Mouse (Mus musculus): ENCODE data around the gene Fbxl15. TPM values are rescaled to one million over a fixed set of nuclear protein-coding genes. Genes with fewer than 3 reads are reported as not detected.
A peak's percentile ranks its signal among the peaks of the same experiment; 100 is the strongest.

Fbxl15 gene
- polyA plus RNA-seq, 1 experiment from 2014 or later = 55.6 TPM

DNA sequence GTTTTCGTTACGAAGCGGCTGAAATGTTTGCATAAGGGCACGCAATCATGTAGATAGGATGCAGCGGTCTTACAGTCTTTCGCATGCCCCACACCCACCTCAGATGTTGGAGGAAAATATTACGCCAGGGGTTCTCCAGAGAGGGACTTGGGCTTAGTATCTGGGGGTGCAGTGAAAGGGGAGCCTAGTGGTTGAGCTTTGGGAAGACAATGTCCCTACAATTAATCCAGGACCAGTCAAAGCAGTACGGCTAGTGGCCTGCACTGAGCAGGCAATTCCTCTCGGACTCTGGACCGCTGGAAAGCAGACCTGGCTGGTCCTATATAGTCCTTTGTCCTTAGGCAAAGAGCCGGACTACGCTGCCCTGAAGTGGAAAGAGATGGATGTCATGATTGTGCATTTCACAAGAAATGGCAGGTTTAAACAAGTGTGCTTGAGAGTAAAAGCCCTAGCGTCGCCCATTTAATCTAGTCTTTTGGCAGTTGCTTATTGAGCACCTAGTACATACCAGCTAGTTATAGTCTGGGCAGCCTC, 386 bp upstream of the Fbxl15 start:
- H3K4me1 ChIP-seq (ENCODE audit: control insufficient read depth, insufficient read depth, low read depth, low read length) = peaks cover 48% of the 10 kb centered on the region
- ATAC-seq = no peak

DNA sequence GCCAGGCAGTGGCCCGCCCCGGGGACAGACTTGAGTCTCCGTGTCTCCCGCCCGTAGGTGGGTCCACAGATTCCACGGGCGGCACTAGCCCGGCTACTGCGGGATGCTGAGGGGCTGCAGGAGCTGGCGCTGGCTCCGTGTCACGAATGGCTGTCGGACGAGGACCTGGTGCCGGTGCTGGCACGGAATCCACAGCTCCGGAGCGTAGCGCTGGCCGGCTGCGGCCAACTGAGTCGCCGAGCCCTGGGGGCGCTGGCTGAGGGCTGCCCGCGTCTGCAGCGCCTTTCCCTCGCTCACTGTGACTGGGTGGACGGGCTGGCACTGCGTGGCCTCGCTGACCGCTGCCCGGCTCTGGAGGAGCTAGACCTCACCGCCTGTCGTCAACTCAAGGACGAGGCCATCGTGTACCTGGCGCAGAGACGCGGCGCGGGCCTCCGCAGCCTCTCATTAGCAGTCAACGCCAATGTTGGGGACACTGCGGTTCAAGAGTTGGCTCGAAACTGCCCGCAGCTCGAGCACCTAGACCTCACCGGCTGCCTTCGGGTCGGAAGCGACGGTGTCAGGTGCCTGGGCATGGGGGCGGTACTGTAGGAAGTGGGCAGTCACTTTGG, 1.2 kb downstream of the Fbxl15 start:
- Histone ChIP-seq H3K4me1 (ENCODE audit: control insufficient read depth, insufficient read depth, low read depth, low read length) (peaks cover 33% of the 10 kb centered on the region), H3K27me3 (replicated peaks; ENCODE audit: control insufficient read depth, insufficient read depth, low read length) (no peaks in the 10 kb centered on the region), H3K27ac (ENCODE audit: low read depth, low read length) (peak overlapping the region; percentile 95), H3K4me2 (ENCODE audit: low read length) (peak overlapping the region; percentile 92), H3K9ac (ENCODE audit: low read depth, low read length) (peak overlapping the region; percentile 75), H3K4me3 (ENCODE audit: low read length) (peak overlapping the region; percentile 59), H3K36me3 (ENCODE audit: control insufficient read depth, insufficient read depth, low read length) (peaks cover 20% of the 10 kb centered on the region), H3K9me3 (ENCODE audit: control insufficient read depth, low read length) (no peaks in the 10 kb centered on the region)
- ATAC-seq = no peak
- 1% methylated on average over 51 of the region's 54 CpGs for WGBS

More for the DNA sequence above, 386 bp upstream of the Fbxl15 start:
- no peaks in the 10 kb centered on the region for H3K27me3 ChIP-seq (replicated peaks; ENCODE audit: control insufficient read depth, insufficient read depth, low read length)
- H3K9ac ChIP-seq (ENCODE audit: low read depth, low read length) = peak overlapping the region; percentile 76
- peaks cover 22% of the 10 kb centered on the region for H3K36me3 ChIP-seq (ENCODE audit: control insufficient read depth, insufficient read depth, low read length)
- 24% methylated on average over 14 of the region's 14 CpGs for WGBS
- H3K9me3 ChIP-seq (ENCODE audit: control insufficient read depth, low read length) = no peaks in the 10 kb centered on the region
- peak overlapping the region; percentile 92 for H3K4me2 ChIP-seq (ENCODE audit: low read length)
- H3K27ac ChIP-seq (ENCODE audit: low read depth, low read length) = peak overlapping the region; percentile 95
- H3K4me3 ChIP-seq (ENCODE audit: low read length) = peak overlapping the region; percentile 59

DNA sequence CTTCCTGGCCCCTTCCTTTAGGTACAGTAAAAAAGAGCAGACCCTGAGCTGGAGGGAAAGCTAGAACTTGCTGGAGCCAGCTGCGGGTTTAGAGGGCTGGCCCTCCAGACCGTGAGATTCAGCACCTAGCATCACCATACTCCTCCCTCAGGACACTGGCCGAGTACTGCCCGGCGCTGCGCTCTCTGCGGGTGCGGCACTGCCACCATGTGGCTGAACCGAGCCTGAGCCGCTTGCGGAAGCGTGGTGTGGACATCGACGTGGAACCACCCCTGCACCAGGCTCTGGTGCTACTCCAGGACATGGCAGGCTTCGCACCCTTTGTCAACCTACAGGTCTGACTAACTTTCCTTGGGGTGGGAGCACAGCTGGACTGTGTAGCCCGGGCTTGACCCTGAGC, 2.0 kb downstream of the Fbxl15 start:
- Histone ChIP-seq H3K27ac (ENCODE audit: low read depth, low read length) (no peak overlapping the region), H3K9ac (ENCODE audit: low read depth, low read length) (peak overlapping the region; percentile 41; the same call in 1 of the 2 replicates), H3K4me2 (ENCODE audit: low read length) (peak overlapping the region; percentile 92), H3K36me3 (ENCODE audit: control insufficient read depth, insufficient read depth, low read length) (peaks cover 20% of the 10 kb centered on the region), H3K4me3 (ENCODE audit: low read length) (peak overlapping the region; percentile 19; the same call in 1 of the 2 replicates), H3K27me3 (replicated peaks; ENCODE audit: control insufficient read depth, insufficient read depth, low read length) (no peaks in the 10 kb centered on the region), H3K4me1 (ENCODE audit: control insufficient read depth, insufficient read depth, low read depth, low read length) (peaks cover 25% of the 10 kb centered on the region), H3K9me3 (ENCODE audit: control insufficient read depth, low read length) (no peaks in the 10 kb centered on the region)
- 7% methylated on average over 16 of the region's 16 CpGs for WGBS
- no peak for ATAC-seq

DNA sequence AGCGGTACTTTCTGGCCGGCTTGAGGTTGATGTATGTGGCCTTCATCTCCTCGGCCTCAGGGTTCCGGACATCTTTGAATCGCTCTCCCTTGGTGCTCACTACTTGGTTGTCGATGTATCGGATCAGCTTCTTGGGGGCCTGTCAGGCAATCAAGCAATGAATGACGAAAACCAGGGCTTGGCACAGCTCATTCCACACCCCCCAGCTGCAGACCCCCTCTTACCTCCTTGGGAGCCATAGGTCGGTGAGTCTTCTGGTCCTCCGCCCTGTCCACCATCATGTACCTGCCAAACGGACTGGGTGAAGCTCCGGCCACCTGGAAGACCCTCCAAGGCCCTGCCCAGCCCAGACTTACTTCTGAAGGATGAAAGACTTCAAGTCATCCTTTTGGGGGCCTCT, 2.7 kb downstream of the Fbxl15 start:
- no peak for ATAC-seq
- WGBS = 94% methylated on average over 12 of the region's 12 CpGs

GRCm38 (mm10) chr19:46331326-46331725, 3.3 kb downstream of the Fbxl15 start:
- no peaks in the 10 kb centered on the region for H3K27me3 ChIP-seq (replicated peaks; ENCODE audit: control insufficient read depth, insufficient read depth, low read length)
- no peak for ATAC-seq
- no peak overlapping the region for H3K4me3 ChIP-seq (ENCODE audit: low read length)
- H3K9me3 ChIP-seq (ENCODE audit: control insufficient read depth, low read length) = no peaks in the 10 kb centered on the region
- no peak overlapping the region for H3K9ac ChIP-seq (ENCODE audit: low read depth, low read length)
- WGBS = 89% methylated on average over 14 of the region's 14 CpGs
- peaks cover 20% of the 10 kb centered on the region for H3K36me3 ChIP-seq (ENCODE audit: control insufficient read depth, insufficient read depth, low read length)
- H3K4me1 ChIP-seq (ENCODE audit: control insufficient read depth, insufficient read depth, low read depth, low read length) = peaks cover 20% of the 10 kb centered on the region
- H3K27ac ChIP-seq (ENCODE audit: low read depth, low read length) = no peak overlapping the region
- H3K4me2 ChIP-seq (ENCODE audit: low read length) = no peak overlapping the region

More for the DNA sequence above, 2.7 kb downstream of the Fbxl15 start:
- no peaks in the 10 kb centered on the region for H3K27me3 ChIP-seq (replicated peaks; ENCODE audit: control insufficient read depth, insufficient read depth, low read length)
- peaks cover 20% of the 10 kb centered on the region for H3K36me3 ChIP-seq (ENCODE audit: control insufficient read depth, insufficient read depth, low read length)
- no peak overlapping the region for H3K4me2 ChIP-seq (ENCODE audit: low read length)
- peaks cover 20% of the 10 kb centered on the region for H3K4me1 ChIP-seq (ENCODE audit: control insufficient read depth, insufficient read depth, low read depth, low read length)
- H3K9me3 ChIP-seq (ENCODE audit: control insufficient read depth, low read length) = no peaks in the 10 kb centered on the region
- no peak overlapping the region for H3K9ac ChIP-seq (ENCODE audit: low read depth, low read length)
- no peak overlapping the region for H3K27ac ChIP-seq (ENCODE audit: low read depth, low read length)
- no peak overlapping the region for H3K4me3 ChIP-seq (ENCODE audit: low read length)

DNA sequence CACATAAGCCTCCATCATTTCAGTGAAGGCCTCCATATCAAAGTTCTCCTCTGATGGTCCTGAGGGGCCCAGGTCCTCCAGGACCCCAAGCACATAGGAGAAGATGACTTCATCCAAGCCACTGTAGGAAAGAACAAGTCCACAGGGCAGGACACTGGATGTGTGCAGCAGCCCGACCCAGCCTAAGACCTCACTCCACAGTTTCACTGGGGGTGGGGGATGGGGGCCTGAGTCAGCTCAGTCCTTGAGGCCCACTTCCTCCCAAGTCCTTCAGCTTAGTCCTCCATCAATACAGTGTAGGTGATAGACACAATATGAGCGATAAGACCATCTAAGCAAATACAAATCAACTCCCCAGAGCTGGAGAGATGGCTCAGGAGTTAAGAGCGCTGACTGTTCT, 4.0 kb downstream of the Fbxl15 start:
- Histone ChIP-seq H3K36me3 (ENCODE audit: control insufficient read depth, insufficient read depth, low read length) (peaks cover 20% of the 10 kb centered on the region), H3K9ac (ENCODE audit: low read depth, low read length) (no peak overlapping the region), H3K4me2 (ENCODE audit: low read length) (no peak overlapping the region), H3K27me3 (replicated peaks; ENCODE audit: control insufficient read depth, insufficient read depth, low read length) (no peaks in the 10 kb centered on the region), H3K4me3 (ENCODE audit: low read length) (no peak overlapping the region), H3K4me1 (ENCODE audit: control insufficient read depth, insufficient read depth, low read depth, low read length) (peaks cover 20% of the 10 kb centered on the region), H3K9me3 (ENCODE audit: control insufficient read depth, low read length) (no peaks in the 10 kb centered on the region), H3K27ac (ENCODE audit: low read depth, low read length) (no peak overlapping the region)
- ATAC-seq = no peak
- 96% methylated on average over 3 of the region's 3 CpGs for WGBS

DNA sequence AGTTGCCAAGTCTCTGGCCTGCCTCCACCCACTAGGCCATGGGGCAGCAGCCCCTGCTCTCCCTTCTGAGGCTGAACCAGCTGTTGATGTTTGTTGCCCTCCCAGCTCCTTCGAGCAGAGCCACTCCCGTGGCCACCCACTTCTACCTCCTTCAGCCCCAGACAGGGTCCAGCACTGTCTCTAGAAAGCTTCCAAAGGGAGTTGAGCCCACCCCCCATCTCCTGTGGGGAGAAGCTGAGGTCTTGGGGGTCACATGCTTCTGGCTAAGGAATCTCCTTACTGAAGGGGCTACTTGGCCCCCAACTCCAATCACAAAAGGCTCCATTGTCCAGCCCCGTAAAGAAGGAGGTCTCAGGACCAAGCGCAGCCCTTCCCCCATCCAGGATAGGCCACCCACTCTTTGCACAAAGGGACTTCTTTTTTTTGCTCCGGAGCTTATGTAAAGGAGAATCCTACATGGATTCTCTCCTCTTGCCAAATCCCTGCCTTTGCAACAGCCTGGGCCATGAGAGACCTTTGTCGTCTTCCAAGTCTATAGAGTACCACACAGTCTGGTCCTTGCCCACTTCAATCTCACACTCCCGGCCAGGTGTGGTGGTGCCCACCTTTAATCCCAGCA, 4.8 kb downstream of the Fbxl15 start:
- Histone ChIP-seq H3K4me2 (ENCODE audit: low read length) (no peak overlapping the region), H3K27ac (ENCODE audit: low read depth, low read length) (no peak overlapping the region), H3K4me3 (ENCODE audit: low read length) (no peak overlapping the region), H3K36me3 (ENCODE audit: control insufficient read depth, insufficient read depth, low read length) (peaks cover 20% of the 10 kb centered on the region), H3K4me1 (ENCODE audit: control insufficient read depth, insufficient read depth, low read depth, low read length) (peaks cover 21% of the 10 kb centered on the region), H3K9me3 (ENCODE audit: control insufficient read depth, low read length) (no peaks in the 10 kb centered on the region), H3K9ac (ENCODE audit: low read depth, low read length) (0 out of 2 replicates have a peak overlapping the region, but pooled peaks have one; percentile 14), H3K27me3 (replicated peaks; ENCODE audit: control insufficient read depth, insufficient read depth, low read length) (no peaks in the 10 kb centered on the region)
- no peak for ATAC-seq
- WGBS = 43% methylated on average over 7 of the region's 7 CpGs

DNA sequence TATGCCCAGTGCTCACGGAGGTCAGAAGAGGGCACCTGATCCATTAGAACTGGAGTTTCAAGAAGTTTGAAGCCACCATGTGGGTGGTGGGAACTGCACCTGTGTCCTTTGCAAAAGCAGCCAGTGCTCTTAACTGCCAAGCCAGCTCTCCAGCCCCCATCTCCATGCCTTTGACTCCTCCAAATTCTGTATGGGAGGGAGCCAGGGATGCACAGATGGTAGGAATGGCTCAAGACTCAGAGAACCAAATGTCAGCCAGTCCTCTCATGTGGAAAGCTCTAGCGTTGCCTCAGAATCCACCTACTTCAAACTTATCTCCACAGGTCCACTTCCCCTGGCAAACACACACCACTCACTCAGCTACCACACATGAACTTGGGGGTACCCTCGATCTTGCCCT, 5.9 kb downstream of the Fbxl15 start:
- Histone ChIP-seq H3K4me1 (ENCODE audit: control insufficient read depth, insufficient read depth, low read depth, low read length) (peaks cover 23% of the 10 kb centered on the region), H3K27me3 (replicated peaks; ENCODE audit: control insufficient read depth, insufficient read depth, low read length) (no peaks in the 10 kb centered on the region), H3K9ac (ENCODE audit: low read depth, low read length) (no peak overlapping the region), H3K4me3 (ENCODE audit: low read length) (no peak overlapping the region), H3K9me3 (ENCODE audit: control insufficient read depth, low read length) (no peaks in the 10 kb centered on the region), H3K4me2 (ENCODE audit: low read length) (no peak overlapping the region), H3K27ac (ENCODE audit: low read depth, low read length) (no peak overlapping the region), H3K36me3 (ENCODE audit: control insufficient read depth, insufficient read depth, low read length) (peaks cover 20% of the 10 kb centered on the region)
- 81% methylated on average over 3 of the region's 3 CpGs for WGBS
- ATAC-seq = no peak

- Histone ChIP-seq H3K9me3 (ENCODE audit: control insufficient read depth, low read length) (no peaks in the 10 kb centered on the region), H3K4me2 (ENCODE audit: low read length) (peak overlapping the region; percentile 96), H3K4me3 (ENCODE audit: low read length) (peak overlapping the region; percentile 53), H3K4me1 (ENCODE audit: control insufficient read depth, insufficient read depth, low read depth, low read length) (peaks cover 17% of the 10 kb centered on the region), H3K36me3 (ENCODE audit: control insufficient read depth, insufficient read depth, low read length) (no peaks in the 10 kb centered on the region), H3K27me3 (replicated peaks; ENCODE audit: control insufficient read depth, insufficient read depth, low read length) (no peaks in the 10 kb centered on the region), H3K9ac (ENCODE audit: low read depth, low read length) (peak overlapping the region; percentile 74), H3K27ac (ENCODE audit: low read depth, low read length) (peak overlapping the region; percentile 83)
- WGBS = 26% methylated on average over 15 of the region's 15 CpGs
- ATAC-seq = no peak; the same call in 1 of the 2 replicates
Observed at GRCm38 (mm10) chr19:46337719-46338330, 9.8 kb downstream of the Fbxl15 start.

Data from hindbrain, embryonic 16.5 days (tissue).